Mouse (Mus musculus) activated CD4-positive, CD25-positive, alpha-beta regulatory T cell, adult 9 weeks (primary cell): ENCODE results near the gene Ifit1. TPM values are rescaled to one million over a fixed set of nuclear protein-coding genes. Genes with fewer than 3 reads are reported as not detected.

Source experiments
- polyA plus RNA-seq: library from polyadenylated mRNA; unstranded; fragments of 100-300 nt; shearing (Covaris generic); gene quantifications from one replicate; pipeline ENCODE4 v1.2.1, GENCODE M21; 2017

Ifit1 gene
- polyA plus RNA-seq: 42.9 TPM

DNA sequence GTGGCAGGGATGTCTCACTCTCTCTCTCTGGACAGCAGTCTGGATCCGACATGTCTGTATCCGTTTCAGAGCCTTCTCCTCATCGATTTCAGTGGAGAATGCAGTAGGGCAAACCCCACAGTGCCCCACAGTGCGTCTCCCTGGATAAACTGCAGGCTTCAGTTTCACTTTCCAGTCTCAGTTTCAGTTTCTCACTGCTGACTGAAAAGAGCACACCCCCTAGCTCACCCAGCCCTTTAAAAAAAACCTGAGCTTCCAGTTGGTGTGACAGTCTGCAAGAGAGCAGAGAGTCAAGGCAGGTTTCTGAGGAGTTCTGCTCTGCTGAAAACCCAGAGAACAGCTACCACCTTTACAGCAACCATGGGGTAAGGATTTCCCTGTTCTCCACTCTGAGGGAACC, at the start of gene Ifit1, which contains the start of gene Ifit1bl2:
TSS of gene Ifit1 (plus strand) at position 249 of the 400 bp plus-strand sequence.
TSS of gene Ifit1bl2 (minus strand) at position 121 of the 400 bp plus-strand sequence.

DNA sequence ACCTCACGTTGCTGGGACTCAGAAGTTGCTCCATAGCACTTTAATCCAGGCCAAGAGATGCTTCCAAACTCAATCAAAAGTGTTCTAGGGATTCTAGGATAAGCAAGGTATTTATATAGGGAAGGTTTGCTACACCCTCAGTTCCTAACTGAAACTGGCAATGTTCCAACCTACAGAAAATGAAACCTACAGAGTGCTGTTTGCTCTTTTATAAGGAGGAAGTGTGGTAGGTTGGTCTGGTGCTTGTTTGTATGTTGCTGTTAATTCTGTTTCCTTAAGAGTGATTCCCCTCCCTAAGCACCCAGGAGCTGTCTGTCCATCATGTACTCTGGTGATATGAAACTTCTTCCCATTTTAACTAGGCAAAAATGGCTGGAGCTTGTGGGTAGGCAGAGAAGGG, 38.8 kb upstream of the Ifit1 start, which contains the start of gene Ifit1bl1:
TSS of gene Ifit1bl1 (minus strand) at position 69 of the 400 bp plus-strand sequence.

DNA sequence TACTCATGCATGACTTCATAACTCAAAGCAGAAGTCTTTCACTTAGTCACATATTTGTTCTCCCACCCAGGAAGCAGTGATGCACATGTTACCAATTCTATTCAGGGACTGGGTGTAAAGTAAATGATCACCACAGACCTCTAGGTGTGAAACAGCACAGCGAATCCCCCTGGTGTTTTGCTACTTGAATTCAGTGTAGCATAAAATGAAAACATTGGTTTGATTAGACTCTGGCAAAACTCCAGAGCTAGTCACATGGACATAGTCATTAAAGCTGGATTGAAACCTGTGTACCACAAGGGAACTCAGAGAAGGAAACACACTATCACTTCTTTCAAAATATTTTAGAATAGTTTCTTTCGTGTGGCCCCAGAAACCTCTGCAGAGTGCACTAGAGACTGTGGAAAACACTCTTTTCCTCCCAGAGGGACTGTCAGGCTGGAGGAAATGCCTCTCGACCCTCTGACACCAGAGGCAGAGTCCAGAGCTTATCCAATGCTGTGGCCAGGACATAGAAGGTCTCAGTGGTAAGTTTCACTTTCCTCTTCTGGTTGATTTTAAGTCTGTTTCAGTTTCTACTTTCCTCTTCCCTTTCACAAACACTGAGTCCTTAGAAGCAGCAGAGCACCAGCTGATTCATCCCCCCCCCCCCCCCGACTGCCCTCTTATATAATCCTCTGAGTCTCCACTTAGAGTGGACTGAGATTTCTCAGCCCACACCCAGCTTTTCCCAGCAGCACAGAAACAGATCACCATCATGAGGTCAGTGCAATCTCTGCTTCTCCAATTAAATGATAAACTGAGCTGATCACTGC, 33.2 kb upstream of the Ifit1 start, which contains the start of gene Ifit3b:
TSS of gene Ifit3b (plus strand) at position 734 of the 815 bp plus-strand sequence.

Other genes starting within 250 kb of the Ifit1 start
- not detected for gene Ch25h, start 165.7 kb upstream of the Ifit1 start, polyA plus RNA-seq
- 97.1 TPM for gene Lipa, start 113.4 kb upstream of the Ifit1 start, polyA plus RNA-seq
- gene Ifit2, start 90.2 kb upstream of the Ifit1 start, polyA plus RNA-seq: 44.3 TPM
- gene Ifit3, start 57.3 kb upstream of the Ifit1 start, polyA plus RNA-seq: 41.6 TPM
- gene Ifit1bl1, start 38.9 kb upstream of the Ifit1 start, polyA plus RNA-seq: 133 TPM
- gene Ifit3b, start 32.9 kb upstream of the Ifit1 start, polyA plus RNA-seq: 8.0 TPM
- gene Ifit1bl2, start 128 bp upstream of the Ifit1 start, polyA plus RNA-seq: 0.87 TPM
- not detected for gene Slc16a12, start 106.4 kb downstream of the Ifit1 start, polyA plus RNA-seq
- 0.28 TPM for gene Pank1, start 238.6 kb downstream of the Ifit1 start, polyA plus RNA-seq